Mouse (Mus musculus) embryonic fibroblast, embryonic 13.5 days (primary cell): ENCODE measurements around the gene Abcb11.

ENCODE experiments used
- CTCF ChIP-seq: IDR thresholded peaks from 2 replicates; pipeline ENCODE4 v1.5.1; 2011; ENCODE audit warnings: mild to moderate bottlenecking, control low read depth, low read length, moderate library complexity, borderline replicate concordance; ENCODE audit not compliant: insufficient read depth
- POLR2A ChIP-seq: IDR thresholded peaks from 2 replicates; pipeline ENCODE4 v1.6.1; 2011; ENCODE audit warnings: low read depth, mild to moderate bottlenecking, control low read depth, low read length, moderate library complexity

DNA sequence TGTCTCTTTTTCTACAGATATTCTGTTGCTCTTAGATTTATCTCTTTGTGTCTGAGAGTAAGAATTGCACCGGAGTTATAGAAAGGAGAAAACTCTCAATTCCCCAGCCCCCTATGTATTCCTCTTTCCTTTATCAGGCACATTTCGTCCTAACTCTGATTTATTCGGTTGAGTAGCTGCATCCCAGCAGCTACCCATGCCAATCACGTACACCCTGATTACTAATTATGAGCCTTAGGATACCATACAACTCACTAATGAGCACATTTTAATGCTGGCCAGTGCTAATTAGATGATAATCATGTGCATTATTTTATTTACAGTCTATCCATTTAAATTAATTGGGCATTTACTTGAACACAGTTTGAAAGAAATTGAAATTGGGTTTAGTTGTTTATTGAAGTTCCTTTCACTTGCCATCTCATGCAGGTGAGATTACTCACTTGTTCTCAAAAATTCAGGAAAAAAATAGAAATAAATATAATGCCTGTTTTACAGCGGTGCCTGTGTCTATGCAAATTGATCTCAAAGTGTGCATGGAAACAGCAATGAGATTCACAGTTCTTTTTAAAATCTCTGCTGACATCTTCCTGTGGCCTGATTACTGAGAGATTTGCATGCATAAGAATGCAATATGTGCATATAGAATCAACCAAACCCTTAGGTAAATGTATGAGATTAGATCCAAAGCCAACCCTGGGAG lies 107.3 kb downstream of the Abcb11 start:
- no peak for TF ChIP-seq POLR2A
- no peak for TF ChIP-seq CTCF
